Mouse (Mus musculus) retina, embryonic 14.5 days (tissue): ENCODE results near the gene Edc3.

Experiments
- DNase-seq: peaks from one replicate; pipeline ENCODE4 v3.0.0-alpha.2; 2015; ENCODE audit warnings: low spot score

Edc3 gene

DNA sequence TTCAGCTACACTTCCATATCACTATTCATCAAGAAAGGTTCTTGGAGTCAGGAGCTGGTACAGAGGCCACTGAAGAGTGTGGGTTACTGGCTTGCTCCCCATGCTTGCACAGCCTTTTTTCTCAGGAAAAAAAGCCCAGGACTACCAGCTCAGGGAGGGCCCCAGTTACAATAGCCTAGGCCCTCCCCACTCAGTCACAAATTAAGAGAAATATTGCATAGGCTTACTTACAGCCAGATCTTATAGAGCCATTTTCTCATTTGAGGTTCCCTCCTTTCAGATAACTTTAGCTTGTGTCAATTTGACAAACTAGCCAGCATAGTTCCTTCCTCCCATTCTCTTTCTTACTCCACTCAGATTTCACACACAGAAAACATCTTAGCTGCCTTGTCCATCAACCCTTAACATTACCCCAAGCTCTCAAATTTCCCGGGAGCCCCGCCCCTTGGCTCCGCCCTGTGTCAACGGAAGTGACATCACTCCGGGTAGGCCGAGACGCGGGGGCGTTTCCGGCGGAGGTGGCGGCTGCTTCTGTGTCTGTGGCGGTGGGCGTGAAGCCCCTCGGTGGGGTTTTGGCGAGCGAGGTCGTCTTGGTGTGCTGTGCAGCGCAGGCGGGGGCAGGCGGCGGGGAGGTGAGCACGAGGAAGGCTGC, at the start of gene Edc3:
Gene Edc3, plus strand, starts transcription at position 473 of the 652 bp plus-strand sequence.
- peak; percentile 89 for DNase-seq

DNA sequence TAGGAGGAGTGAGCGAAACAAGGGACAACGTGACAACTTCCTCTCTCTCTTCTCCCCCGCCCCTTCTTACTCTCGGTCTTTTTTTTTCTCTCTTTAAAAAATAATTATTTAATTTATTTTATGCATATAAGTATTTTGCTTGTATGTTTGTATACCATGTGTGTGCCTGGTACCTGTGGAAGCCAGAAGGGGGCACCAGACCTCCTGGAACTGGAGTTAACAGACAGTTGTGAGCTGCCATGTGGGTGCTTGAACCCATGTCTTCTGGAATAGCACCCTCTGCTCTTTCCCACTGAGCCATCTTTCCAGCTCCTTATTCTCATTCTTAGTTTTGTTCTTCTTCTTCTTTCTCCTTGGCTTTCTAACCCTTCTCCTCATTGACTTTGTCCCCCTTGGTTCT, 49.4 kb upstream of the Edc3 start:
- no peak for DNase-seq

DNA sequence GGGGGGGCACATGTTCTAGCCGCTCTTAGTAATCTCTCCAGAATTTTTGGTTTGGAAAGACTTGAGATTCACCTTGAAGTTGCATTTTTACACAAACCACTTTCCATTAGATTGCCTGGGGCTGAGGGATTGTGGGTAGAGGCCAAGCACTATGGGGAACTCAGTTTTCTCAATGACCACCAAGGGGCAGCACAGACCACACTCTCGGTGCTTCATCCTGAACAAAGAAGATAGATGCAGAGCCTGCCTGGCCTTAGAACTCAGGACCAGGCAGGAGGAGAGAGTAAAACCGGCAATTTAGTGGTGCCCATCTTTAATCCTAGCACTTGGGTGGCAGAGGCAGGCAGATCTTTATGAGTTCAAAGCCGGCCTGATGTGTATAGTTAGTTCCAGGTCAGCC, 48.6 kb upstream of the Edc3 start:
- DNase-seq = peak; percentile 84

DNA sequence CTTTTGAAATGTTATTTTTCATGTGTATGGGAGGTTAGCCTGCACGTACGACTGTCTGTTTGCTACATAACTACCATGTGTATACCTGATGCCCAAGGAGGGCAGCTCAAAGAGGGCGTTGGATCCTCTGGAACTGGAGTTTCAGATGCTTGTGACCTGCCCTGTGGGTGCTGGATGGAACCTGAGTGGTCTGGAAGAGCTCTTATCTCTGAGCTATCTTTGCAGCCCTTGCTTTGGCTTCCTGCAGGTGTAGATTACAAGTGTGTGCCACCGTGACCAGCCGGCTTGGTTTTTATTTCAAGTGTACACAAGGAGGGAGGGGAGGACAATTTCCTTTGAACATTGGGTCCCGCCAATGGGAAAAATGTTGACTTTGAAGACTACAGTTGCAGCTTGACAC, 47.8 kb upstream of the Edc3 start:
- no peak for DNase-seq

DNA sequence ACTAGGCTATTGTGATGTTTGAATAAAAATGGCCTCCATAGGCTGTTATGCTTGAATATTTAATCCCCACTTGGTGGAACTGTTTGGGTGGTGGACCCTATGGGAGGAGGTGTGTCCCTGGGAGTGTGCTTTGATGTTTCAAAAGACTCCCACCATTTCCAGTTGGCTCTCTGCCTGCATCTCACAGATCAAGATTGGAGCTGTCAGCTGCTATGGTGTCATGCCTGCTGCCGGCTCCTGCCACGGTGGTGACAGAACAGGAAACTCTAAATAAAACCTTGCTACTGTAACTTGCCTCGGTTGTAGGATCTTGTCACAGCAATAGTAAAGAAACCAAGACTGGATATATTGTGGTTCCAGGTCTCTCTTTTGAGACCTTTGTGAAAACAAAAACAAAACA, 46.8 kb upstream of the Edc3 start:
- DNase-seq = no peak

DNA sequence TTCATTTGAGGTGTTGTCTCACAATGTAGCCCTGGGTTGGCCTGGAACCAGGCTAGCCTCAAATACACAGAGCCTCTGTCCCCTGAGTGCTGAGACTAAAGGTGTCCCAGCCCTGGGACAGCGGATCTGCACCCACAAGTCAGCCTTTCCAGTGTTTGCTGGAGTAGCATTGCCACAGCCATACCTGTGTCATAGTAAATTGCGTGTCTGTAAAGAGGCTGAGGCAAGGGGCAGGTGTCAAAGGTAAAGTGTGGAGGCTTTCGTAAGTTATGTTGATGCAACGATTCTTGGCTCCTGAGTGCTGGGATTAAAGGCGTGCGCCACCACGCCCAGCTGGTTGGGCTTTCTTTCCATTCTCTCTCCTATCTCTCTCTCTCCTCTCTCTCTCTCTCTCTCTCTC, 43.7 kb upstream of the Edc3 start:
- no peak for DNase-seq

DNA sequence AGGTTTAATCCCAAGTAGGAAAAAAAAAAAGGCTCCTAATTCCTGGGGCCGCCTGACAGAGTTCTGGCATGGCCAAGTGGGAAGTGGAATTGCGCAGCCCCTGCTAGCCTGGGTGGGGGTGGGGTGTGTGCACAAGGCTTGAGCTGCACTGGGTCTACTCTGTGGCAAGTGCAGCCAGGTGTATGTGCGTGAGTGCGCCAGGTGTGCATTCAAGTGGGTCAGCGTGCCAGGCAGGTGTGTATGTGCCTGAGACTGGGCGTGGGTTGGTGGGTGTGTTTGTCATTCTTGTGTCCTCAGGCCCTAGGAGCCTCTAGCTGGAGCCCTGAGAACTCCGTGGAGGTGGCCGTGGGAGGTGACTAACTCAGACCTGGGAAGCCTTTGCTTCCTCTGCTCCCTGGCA, 41.8 kb upstream of the Edc3 start:
- DNase-seq = no peak

DNA sequence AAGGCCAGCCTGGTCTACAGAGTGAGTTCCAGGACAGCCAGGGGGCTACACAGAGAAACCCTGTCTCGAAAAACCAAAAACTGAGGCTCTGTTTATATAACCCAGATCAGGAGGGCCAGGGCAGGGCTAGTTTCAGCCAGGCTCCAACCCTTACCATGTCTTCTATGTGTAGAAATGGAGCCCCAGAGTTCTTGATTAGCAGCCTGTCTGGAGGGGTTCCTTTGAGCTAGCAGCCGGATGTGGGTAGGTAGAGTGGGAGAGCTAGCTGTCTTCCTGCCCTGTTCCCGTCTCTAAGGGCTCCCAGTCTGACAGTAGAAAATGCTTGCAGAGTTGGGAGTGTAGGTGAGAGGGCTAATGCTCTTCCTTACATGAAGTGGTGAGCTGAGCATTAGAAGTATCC, 41.2 kb upstream of the Edc3 start:
- no peak for DNase-seq

DNA sequence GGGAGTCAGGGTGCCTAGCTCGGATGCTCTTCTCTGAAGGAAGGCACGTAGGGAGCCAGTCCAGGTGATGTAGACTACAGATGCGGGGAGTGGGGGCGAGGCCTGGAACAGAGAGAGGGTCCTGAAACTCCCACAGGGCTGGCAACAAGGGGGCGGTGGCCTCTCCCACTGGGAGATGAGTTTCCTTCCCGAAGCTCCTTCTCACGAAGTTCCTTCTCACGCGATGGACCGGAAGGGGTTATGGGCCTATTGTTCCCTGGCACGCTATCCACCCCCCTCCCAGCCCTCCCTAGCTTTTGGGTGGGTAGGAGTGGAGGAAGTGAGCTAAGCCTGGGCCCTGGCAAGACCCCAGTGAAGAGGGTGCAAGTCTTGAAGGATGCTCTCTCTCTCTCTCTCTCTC, 40.5 kb upstream of the Edc3 start:
- no peak for DNase-seq

DNA sequence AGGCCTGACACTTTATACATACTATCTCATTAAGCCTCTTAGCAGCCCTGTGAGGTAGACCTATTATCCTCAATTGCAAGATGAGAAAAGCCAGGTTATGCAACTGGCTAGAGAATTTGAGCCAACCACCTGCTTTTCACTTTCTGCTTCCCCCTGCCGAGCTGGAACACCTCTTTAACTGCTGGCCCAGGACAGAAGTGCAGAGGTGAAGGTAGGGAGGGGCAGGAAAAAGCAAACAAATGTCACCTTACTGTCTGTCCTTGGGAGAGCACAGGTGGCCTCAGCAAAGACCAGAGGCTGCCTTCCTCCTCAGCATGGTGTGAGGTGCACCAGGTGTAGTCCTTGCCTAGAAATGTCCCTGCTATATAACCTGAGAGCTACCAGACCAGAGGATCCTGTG, 40.1 kb upstream of the Edc3 start:
- no peak for DNase-seq

DNA sequence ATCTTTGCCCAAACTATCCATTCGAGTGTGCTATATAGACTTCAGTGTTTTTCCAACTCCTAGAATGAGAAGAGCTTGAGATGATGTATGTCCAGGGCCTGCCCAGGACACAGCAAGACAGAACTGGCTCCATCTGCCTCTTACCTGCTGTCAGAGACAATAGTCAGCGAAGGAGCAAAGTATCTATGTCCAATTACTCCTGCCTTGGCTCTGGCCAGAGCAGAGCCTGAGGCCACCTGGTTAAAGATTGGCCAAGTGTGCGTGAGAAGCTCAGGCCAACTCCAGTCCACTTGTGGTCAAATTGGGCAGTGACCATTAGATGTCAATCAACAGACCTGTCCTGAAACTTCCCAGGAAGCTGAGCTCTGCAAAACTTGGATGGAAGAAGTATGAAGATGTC, 38.8 kb upstream of the Edc3 start:
- DNase-seq = no peak

DNA sequence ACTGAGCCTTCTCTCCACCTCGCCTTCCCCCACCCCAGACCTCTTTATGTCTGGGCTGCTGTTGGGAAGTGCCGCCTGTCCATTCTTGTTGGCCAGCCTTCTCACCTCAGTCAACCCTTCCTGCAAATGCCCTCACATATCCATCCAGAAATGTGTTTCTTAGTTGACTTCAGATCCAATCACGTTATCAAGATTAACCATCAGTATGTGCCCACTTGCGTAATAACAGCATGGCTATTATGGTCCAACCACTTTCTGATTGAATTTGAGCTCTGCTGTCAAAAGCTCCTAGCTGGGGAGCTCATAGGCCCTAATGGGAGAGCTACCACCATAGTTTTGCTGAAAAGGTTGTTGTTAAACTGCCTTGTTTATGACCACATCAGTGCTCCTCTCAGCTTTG, 37.3 kb upstream of the Edc3 start:
- DNase-seq = no peak

DNA sequence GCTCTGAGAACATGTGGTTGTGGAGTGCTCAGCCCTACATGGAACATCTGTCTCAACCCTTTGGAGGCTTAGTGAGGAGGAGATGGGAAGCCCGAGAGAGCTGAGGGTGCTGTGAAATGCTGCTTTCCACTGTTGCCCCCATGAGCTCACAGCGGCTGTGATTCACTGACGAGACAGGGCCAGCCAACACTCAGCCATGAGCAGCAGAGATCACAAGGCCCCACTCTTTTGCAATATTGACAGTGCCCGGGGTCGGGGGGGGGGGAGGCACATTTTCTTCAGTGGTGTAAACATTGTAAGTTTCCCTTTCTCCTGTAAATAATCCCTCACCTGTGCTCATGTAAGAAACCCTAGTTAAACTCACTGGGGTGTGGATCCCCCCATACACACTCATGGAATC, 36.8 kb upstream of the Edc3 start:
- DNase-seq = no peak

DNA sequence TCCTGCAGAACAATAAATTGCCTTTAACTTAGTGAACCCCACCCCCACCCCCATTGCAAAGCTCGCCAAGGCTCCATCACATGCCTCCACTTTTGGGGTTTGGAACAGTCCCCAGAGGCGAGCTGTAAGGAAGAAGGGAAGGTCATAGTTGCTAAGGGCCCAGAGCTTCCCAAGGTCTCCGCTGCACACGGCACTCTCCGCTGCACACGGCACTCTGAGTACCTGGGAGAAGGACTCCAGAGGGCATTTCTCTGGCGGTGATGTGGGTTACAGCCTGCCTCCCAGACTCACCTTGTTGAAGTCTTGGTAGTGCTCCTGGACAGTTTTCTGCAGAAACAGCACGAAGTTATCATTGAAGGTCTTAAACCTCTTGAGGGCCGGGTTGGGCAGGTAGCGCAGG, 26.9 kb upstream of the Edc3 start:
- DNase-seq = no peak

DNA sequence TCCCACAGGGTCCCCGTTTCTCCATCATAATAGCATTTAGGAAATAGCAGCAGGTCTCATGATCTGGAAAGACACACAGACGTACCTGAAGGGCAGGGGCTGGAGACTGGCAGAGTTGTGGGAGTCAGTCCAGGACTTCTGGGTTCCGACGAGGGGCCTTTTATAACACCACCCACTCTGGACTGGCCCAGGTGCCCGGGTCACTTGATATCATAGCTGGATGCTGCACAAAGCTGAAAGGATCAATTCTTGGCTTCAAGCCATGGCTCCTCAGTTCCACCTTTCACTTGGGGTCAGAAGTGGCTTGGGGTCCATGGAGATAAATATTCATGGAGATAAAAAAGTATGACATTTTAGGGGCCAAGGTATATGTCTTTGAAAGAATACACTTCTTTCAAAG, 24.8 kb upstream of the Edc3 start, which contains the start of gene Cyp1a2:
Gene Cyp1a2, minus strand, starts transcription at position 184 of the 400 bp plus-strand sequence.
- DNase-seq = no peak

DNA sequence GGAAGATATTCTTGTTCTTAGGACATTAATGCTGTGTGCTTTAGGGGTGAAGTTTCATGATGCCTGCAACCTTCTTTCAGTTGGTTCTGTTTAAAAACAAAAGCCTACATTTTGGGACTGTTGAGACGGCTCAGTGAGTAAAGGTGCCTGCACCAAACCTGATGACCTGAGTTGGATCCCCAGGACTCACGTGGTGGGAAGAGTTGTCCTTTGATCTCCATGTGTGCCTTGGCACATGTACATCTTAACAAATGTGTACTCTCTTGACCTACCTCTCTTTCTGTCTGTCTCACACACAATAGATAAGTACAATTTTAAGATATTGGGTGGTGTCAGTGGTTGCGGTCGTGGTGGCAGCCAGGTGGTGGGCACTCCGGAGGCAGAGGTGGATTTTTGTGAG, 22.3 kb upstream of the Edc3 start:
- no peak for DNase-seq

DNA sequence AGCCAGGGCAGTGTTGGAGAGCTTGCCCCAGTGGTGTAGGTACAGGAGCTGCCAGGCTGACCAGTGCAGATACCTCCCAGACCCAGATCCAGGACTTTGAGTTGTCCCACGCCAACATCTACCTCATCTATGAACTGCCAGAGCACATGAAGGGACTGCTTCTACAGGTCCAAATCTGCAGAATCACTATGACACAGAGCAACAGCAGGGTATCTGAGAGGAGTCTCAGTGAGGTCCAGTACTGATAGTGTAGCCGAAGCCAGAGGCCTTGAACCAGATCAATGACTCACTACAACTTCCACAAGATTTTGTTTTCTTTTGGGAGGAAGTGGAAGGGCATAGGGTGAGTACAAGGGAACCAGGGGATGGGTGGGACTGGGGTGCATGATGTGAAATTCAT, 20.6 kb upstream of the Edc3 start, which contains the start of gene Cyp1a1:
Gene Cyp1a1, plus strand, starts transcription at position 178 of the 400 bp plus-strand sequence.
- no peak for DNase-seq

DNA sequence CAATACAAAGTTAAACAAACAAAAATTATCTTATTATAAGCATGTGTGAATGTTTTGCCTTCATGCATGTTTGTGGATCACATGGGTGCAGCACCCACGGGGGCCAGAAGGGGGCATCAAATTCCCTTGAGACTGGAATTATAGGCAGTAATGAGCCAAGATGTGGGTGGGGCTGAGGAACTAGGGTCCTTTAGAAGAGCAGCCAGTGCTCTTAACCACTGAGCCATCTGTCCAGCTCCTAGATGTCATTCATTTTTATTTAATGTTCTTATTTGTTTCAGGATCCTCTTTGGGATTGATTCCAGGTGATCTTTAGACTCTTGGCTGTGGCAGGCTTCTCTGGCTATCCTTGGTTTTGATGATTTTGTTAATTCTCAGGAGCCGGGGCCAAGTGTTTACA, 20.2 kb upstream of the Edc3 start:
- DNase-seq = peak; percentile 18

DNA sequence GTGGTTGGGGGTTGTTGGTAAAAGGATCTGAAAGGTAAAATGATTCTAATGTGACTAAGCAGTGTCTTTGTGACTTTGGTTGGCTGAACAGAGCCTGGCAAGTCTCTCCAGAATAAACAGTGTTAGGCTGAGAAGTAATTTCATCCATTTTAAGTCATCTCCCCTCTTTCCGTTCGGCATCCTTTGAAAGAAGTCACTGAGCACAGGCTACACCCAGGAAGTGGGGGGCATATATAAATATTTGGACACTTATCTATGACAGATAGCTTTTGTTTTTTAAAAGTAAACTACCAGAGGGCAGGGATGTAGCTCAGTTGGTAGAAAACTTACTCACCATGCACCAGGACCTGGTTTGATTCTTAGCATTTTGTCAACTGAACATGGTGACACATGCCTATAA, 19.7 kb upstream of the Edc3 start:
- no peak for DNase-seq

DNA sequence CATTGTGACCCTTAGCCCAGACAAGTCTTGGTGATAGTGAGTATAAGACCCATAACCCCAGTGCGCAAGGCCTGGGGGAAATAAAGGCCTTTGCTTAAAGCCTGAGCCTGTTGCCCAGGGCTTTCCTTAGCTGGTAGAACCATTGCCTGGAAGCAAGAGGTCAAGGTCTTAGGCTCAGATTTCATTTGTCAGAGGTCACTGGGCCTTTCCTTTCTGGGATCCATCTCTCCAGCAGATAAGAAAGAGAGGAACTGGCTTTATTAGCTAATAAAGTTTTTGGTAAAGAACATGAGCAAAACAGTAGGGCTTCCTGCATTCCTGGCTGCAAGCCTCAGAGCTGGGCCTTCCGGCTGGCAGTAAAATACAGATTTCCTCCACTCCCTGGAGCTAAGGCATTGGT, 14.2 kb upstream of the Edc3 start:
- no peak for DNase-seq

DNA sequence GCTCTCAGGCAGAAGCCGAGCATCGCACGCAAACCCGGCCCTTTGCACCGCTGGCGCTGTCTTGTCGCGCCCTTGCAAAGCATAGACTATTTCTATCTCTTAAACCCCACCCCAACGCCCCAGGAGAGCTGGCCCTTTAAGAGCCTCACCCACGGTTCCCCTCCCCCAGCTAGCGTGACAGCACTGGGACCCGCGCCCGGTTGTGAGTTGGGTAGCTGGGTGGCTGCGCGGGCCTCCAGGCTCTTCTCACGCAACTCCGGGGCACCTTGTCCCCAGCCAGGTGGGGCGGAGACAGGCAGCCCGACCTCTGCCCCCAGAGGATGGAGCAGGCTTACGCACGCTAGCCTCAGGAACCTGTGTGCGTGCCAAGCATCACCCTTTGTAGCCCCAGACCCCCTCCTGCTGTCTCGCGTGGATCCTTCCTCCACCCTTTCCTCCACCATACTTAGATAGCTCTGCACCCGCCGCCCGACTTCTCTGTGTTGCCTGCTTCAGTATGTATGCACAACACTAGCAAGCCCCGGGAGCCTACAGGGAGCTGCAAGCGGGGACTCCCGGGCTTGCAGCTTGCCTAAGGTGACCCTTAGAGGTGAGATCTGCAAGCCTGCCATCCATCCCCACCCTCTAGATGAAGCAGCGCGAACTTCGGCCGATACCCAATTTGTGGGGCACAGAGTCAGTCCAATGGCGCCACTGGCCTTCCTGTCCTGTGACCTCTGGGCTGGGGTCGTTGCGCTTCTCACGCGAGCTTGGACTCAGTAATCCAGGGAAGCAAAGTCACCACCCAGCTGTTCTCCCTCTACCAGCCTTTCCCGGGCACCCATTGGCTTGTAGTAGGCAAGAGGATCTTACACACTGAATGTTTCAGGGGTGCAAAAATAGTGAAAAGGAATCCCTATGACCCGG, 11.7 kb upstream of the Edc3 start:
- DNase-seq = peak; percentile 47

DNA sequence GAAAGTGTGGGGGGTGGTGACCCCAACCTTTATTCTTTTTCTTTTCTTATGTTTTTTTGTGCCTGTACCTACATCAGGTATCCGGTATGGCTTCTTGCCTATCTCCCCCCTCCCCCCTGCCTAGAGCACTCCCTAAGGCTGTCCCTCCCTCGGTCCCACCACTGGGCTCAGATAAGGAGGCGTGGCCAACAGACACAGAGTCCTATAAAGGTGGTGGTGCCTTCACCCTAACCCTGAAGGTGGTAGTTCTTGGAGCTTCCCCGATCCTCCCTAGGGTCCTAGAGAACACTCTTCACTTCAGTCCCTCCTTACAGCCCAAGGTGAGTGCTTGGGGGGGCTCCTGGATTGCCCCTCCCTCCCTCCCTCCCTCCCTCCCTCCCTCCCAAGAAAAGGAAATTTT, 11.0 kb upstream of the Edc3 start:
- no peak for DNase-seq

DNA sequence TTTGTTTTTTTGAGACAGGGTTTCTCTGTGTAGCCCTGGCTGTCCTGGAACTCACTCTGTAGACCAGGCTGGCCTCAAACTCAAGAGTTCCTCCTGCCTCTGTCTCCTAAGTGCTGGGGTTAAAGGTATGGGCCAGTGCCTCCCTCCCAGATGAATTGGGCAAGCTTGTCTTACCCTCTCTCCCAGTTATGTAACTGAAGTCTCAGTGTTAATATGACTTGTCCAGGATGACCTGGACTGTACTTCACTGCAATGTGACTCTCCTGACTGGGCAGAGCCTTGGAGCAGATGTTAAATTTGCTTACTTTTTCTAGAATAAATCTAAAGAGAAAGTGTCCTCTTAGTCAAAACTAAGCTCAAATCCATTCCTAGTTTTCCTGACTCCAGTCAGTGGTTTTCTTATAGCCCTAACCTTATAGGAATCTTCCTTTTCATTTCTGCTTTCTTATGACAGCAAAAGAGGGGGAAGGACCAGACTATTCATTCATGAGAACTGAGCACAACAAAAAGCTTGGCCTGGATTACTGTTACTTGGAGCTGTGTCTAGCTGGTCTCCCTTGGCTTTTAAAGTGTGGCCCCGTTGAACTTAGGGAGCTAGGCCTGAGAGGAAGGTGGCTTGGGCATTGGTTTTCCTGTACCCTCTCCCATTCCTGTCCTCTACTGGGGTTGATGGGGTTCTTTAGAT, 9.7 kb upstream of the Edc3 start:
- peak; percentile 36 for DNase-seq
